Mouse (Mus musculus) hindbrain, embryonic 11.5 days (tissue): ENCODE data around the gene S1pr2. TPM values are rescaled to one million over a fixed set of nuclear protein-coding genes. Genes with fewer than 3 reads are reported as not detected.
"Not testable (repeated sequence)": the region's sequence is repeated elsewhere in the genome, so short reads cannot be mapped to it uniquely, and the experiment has no call there.

Experiments
- ATAC-seq: fragments of 200-750 bp; cut with Nextera tagmentation; 2 replicates; pipeline ENCODE4 v1.8.0; 2017; ENCODE audit warnings: mild to moderate bottlenecking, moderate TSS enrichment, moderate library complexity; ENCODE audit not compliant: low FRiP score
- DNase-seq: peaks from one replicate; pipeline ENCODE4 v3.0.0-alpha.2; 2015; ENCODE audit warnings: low spot score
- H3K27ac ChIP-seq: fragments of 300-500 bp; sonication (generic); 2 replicates; pipeline ENCODE4 v1.5.1; 2014; ENCODE audit warnings: mild to moderate bottlenecking, low read depth, low read length
- H3K27me3 ChIP-seq: fragments of 300-500 bp; sonication (generic); 2 replicates; pipeline ENCODE4 v1.6.1; 2014; ENCODE audit warnings: mild to moderate bottlenecking, low read length, moderate library complexity, mixed read lengths; ENCODE audit not compliant: control insufficient read depth, insufficient read depth
- H3K36me3 ChIP-seq: fragments of 300-500 bp; sonication (generic); 2 replicates; pipeline ENCODE4 v1.6.1; 2014; ENCODE audit warnings: mild to moderate bottlenecking, low read length, moderate library complexity, mixed read lengths; ENCODE audit not compliant: control insufficient read depth, insufficient read depth
- H3K4me1 ChIP-seq: fragments of 300-500 bp; sonication (generic); replicated peaks from 2 replicates; pipeline ENCODE4 v1.6.1; 2014; ENCODE audit warnings: low read length, mixed read lengths; ENCODE audit not compliant: control insufficient read depth, insufficient read depth
- H3K4me2 ChIP-seq: fragments of 300-500 bp; sonication (generic); replicated peaks from 2 replicates; pipeline ENCODE4 v1.6.1; 2014; ENCODE audit warnings: mild to moderate bottlenecking, low read depth, low read length
- H3K4me3 ChIP-seq: fragments of 300-500 bp; sonication (generic); 2 replicates; pipeline ENCODE4 v1.5.1; 2014; ENCODE audit warnings: low read depth, low read length
- H3K9ac ChIP-seq: fragments of 300-500 bp; sonication (generic); 2 replicates; pipeline ENCODE4 v1.6.1; 2014; ENCODE audit warnings: low read depth, low read length
- H3K9me3 ChIP-seq: fragments of 300-500 bp; sonication (generic); 2 replicates; pipeline ENCODE4 v1.6.1; 2016; ENCODE audit warnings: low read length; ENCODE audit not compliant: control insufficient read depth
- WGBS: fragments of 180-500 bp; shearing (Covaris S2); extraction: QIAGEN DNeasy Blood & Tissue Kit; methylation state at CpG from one replicate; pipeline ENCODE4 v1.1.7; 2014; 5-methylcytosine and 5-hydroxymethylcytosine counted together
- polyA plus RNA-seq: library from polyadenylated mRNA; unstranded; fragments of >200 nt; fragmentation: Nextera tagmentation; extraction: Ambion mirVana; gene quantifications from 2 replicates; pipeline ENCODE4 v1.2.1, GENCODE M21; 2014

S1pr2 gene
- polyA plus RNA-seq, 1 experiment from 2014 or later: 23.4 TPM

DNA sequence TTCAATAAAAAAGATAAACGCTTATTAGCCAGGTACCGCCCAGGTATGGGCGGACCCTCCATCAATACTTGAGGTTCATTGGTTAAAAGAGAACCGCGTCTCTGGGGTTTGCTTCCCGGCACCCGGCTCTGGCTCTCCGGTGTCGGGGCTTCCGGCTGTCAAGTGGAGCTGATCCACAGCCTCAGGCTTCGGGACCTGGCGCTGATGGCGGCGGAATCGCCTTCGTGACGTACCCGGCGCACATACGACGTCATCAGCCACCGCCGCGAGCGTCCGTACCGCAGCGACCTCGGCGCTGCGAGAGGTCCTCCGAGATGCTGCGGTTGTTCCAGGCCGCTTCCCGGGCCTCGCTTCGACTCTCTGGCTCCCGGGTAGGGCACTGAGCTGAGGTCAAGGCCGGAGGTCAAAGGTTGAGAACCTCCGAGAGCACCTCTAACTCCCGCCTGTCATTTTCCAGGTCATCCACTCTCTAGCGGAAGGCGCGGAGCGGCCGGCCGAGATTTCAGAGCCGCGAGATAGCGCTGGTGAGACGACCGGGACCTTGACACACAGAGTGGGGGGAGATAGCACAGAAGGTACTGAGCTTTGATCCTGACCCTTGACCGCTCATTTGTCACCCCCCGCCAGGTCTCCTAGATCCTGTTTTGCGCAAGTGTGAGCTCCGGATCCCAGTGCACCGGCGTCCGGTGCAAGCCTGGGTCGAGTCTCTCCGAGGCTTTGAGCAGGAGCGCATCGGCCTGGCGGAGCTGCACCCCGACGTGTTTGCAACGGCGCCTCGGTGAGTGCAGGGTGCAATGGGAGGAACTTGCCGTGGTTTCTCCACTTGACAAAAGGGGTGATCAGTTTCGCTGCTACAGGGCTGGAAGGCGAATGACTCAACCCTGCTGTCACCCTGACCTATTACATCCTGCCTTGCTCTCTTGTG lies 26.3 kb upstream of the S1pr2 start, which contains the start of gene Mrpl4:
Mrpl4 (plus strand) TSS at position 112 of the 925 bp plus-strand sequence.
- Histone ChIP-seq H3K9ac (peak within 1 kb of the TSS; percentile 82), H3K9me3 (no peaks in the 10 kb centered on the region), H3K27ac (peak within 1 kb of the TSS; percentile 31), H3K4me2 (peak within 1 kb of the TSS; percentile 86), H3K36me3 (no peaks in the 10 kb centered on the region), H3K4me3 (peak within 1 kb of the TSS; percentile 88), H3K4me1 (no peaks in the 10 kb centered on the region), H3K27me3 (no peaks in the 10 kb centered on the region)
- peak; percentile 96 for DNase-seq
- peak; percentile 92 for ATAC-seq
- under 1% methylated on average over 72 of the region's 72 CpGs for WGBS

- 15% methylated on average over 7 of the region's 7 CpGs for WGBS
- Histone ChIP-seq H3K36me3 (no peaks in the 10 kb centered on the region), H3K4me3 (peak overlapping the region; percentile 88), H3K9ac (peak overlapping the region; percentile 82), H3K27ac (peak overlapping the region; percentile 31; the same call in 1 of the 2 replicates), H3K4me1 (no peaks in the 10 kb centered on the region), H3K4me2 (peak overlapping the region; percentile 86), H3K27me3 (no peaks in the 10 kb centered on the region), H3K9me3 (no peaks in the 10 kb centered on the region)
- ATAC-seq (peak; percentile 65), DNase-seq (no peak)
These were observed 25.7 kb upstream of the S1pr2 start for GRCm38 (mm10) chr9:21002270-21002626.

DNA sequence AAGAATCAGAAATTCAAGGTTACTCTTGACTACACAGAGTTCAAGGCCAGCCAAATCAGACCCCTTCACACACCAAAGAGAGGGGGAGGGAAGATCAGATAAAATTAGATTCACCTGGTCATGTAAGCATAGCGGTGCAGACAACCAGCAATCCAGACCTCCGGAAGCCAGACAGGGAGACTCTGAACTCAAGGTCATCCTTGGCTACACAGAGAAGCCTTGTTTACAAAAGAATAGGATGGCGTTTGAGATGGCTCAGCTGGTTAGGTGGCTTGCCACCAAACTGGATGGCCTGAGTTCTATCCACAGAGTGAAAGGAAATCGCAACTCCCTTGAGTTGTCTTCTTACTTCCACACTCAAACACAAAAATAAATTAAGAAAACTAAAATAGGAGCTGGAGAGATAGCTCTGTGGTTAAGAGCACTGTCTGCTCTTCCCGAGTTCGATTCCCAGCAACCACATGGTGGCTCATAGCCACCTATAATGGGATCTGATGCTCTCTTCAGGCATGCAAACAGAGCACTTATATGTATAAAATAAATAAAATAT lies 25.1 kb upstream of the S1pr2 start:
- no peak for ATAC-seq
- no peaks in the 10 kb centered on the region for H3K27me3 ChIP-seq
- no peak overlapping the region for H3K4me3 ChIP-seq
- H3K4me2 ChIP-seq: no peak overlapping the region
- 73% methylated on average over 6 of the region's 6 CpGs for WGBS
- no peaks in the 10 kb centered on the region for H3K9me3 ChIP-seq
- H3K36me3 ChIP-seq: no peaks in the 10 kb centered on the region
- H3K27ac ChIP-seq: no peak overlapping the region
- DNase-seq: no peak
- H3K4me1 ChIP-seq: no peaks in the 10 kb centered on the region
- H3K9ac ChIP-seq: no peak overlapping the region

DNA sequence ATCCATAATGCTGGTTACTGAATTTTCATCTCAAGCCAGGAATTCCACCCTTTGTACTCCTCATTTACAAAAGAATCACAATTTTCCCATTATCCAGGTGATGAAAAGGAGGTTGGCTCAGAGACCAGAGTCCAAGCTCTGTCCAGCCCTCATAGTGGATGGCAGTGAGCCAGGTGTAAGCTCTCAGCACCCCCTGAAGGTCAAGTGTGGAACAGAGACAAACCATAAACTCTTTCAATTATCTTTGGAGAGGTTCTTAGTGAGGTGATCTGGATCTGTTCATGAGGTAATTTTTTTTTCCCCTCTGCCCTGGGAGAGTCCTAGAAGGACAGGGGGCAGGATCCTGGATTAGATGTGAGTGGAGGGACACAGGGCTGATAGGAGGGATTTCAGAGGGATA lies 24.2 kb upstream of the S1pr2 start:
- Histone ChIP-seq H3K9me3 (no peaks in the 10 kb centered on the region), H3K4me2 (no peak overlapping the region), H3K4me1 (no peaks in the 10 kb centered on the region), H3K27ac (no peak overlapping the region), H3K4me3 (no peak overlapping the region), H3K36me3 (no peaks in the 10 kb centered on the region), H3K9ac (no peak overlapping the region), H3K27me3 (no peaks in the 10 kb centered on the region)
- ATAC-seq: no peak
- no peak for DNase-seq

GRCm38 (mm10) chr9:20998337-20998736 lies 21.8 kb upstream of the S1pr2 start:
- not testable (repeated sequence) for H3K36me3 ChIP-seq, ATAC-seq, H3K9me3 ChIP-seq, H3K4me2 ChIP-seq, H3K27me3 ChIP-seq, H3K4me1 ChIP-seq, DNase-seq, H3K27ac ChIP-seq, H3K4me3 ChIP-seq, H3K9ac ChIP-seq
- WGBS: 88% methylated on average over 1 of the region's 1 CpGs

- no peak overlapping the region for H3K9ac ChIP-seq
- DNase-seq (no peak), ATAC-seq (no peak)
- H3K4me3 ChIP-seq: no peak overlapping the region
- no peaks in the 10 kb centered on the region for H3K36me3 ChIP-seq
- H3K27ac ChIP-seq: no peak overlapping the region
- H3K27me3 ChIP-seq: no peaks in the 10 kb centered on the region
- no peak overlapping the region for H3K4me2 ChIP-seq
- H3K9me3 ChIP-seq: no peaks in the 10 kb centered on the region
- 88% methylated on average over 8 of the region's 8 CpGs for WGBS
- H3K4me1 ChIP-seq: no peaks in the 10 kb centered on the region
These were observed 20.5 kb upstream of the S1pr2 start for GRCm38 (mm10) chr9:20997065-20997464.

DNA sequence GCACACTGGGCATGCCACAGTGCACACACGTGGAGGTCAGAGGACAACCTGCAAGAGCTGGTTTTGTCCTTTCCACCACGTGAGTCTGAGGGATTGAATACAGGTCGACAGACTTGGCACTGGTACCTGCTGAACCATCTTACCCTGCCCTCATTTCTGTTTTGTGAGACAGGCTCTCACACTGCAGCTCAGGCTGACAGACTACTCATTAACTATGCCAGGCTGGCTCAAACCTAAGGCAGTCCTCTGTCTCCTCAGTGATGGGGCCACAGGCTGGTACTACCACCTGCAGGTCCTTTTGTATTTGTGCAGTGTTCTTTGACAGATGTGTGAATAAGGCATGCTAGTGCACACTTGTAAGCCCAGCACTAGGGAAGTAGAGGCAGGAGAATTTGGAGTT lies 18.5 kb upstream of the S1pr2 start:
- no peaks in the 10 kb centered on the region for H3K27me3 ChIP-seq
- no peaks in the 10 kb centered on the region for H3K9me3 ChIP-seq
- no peak overlapping the region for H3K9ac ChIP-seq
- H3K27ac ChIP-seq: no peak overlapping the region
- DNase-seq (no peak), ATAC-seq (no peak)
- H3K4me1 ChIP-seq: no peaks in the 10 kb centered on the region
- no peak overlapping the region for H3K4me3 ChIP-seq
- no peak overlapping the region for H3K4me2 ChIP-seq
- 69% methylated on average over 3 of the region's 3 CpGs for WGBS
- no peaks in the 10 kb centered on the region for H3K36me3 ChIP-seq

DNA sequence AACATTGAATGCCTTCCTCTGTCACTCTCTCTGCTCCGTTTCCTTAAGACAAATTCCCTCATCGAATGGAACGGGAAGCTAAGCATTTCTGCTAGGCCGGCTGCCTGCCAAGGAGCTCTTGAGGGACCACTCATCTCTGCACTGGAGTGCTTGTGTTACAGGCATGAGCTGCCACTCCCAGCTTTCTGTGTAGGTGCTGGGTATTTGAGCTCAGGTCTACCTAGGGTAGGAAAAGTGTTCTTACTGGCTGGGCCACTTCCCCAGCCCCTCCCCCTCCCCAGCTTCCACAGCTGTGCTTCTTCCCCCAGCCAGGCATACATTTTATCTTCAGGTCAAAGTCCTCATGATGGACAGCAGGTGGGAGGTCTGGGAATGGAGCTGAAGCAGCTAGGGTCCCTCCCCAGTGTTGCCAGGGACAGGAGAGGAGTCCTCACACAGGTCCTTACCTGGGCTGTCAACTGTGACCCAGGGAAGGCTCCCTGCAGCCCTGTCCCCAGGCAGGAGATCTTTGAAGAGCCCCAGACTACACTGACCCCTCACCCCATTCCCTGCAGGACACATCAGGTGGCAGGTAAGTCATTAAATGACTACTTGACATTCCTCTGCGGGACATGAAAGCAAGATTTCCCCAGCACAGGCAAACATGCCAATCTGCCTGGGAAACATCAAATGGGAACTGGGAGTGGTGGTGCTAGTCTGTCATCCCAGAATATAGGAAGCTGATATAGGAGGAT lies 16.8 kb upstream of the S1pr2 start:
- H3K4me3 ChIP-seq: no peak overlapping the region
- no peak overlapping the region for H3K4me2 ChIP-seq
- H3K27me3 ChIP-seq: no peaks in the 10 kb centered on the region
- no peaks in the 10 kb centered on the region for H3K9me3 ChIP-seq
- no peaks in the 10 kb centered on the region for H3K36me3 ChIP-seq
- 59% methylated on average over 5 of the region's 5 CpGs for WGBS
- no peak overlapping the region for H3K9ac ChIP-seq
- no peak overlapping the region for H3K27ac ChIP-seq
- no peaks in the 10 kb centered on the region for H3K4me1 ChIP-seq
- ATAC-seq (no peak), DNase-seq (no peak)
